Mouse (Mus musculus): ENCODE data around the gene Mup9.
"Not testable (repeated sequence)": the region's sequence is repeated elsewhere in the genome, so short reads cannot be mapped to it uniquely, and the experiment has no call there.

The Mup9 gene

GRCm38 (mm10) chr4:60421852-60422251, at the start of gene Mup9:
TSS of gene Mup9 (minus strand) at chr4:60421952.
- not testable (repeated sequence) for DNase-seq (ENCODE audit: low read depth, low spot score)
